ENCODE assay signal across 10 mouse cellular contexts in the genomic region with DNA sequence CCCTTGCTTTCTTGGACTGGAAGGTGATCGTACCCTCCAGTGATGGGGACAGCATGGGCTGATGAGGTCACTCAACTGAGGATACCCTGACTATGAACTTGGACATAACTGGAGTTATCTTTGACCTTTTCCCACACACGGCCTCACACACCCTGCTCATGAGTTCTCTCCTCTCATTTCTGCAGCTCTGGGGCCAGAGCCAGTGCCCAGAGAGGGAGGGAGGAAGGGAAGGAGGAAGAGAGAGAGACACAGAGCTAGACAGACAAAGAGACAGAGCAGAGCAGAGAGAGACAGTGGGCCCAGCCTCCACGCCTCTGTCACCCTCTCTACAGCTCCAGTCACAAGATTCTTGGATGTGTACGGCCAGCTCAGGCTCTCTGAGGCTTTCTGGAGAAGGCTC. TPM values are rescaled to one million over a fixed set of nuclear protein-coding genes. Genes with fewer than 3 reads are reported as not detected.
DNase-seq lines count a peak whose midpoint lies in the region; ATAC-seq and TF ChIP-seq lines count a peak whose summit lies in the region.
"Had no signal": no experiment of that assay in that cellular context is flagged by ENCODE, and none has a peak within 500 bp of the region (broad histone marks: within the 10 kb centered on the region; RNA-seq: fewer than 3 reads in every experiment).

No protein-coding gene starts in this region.

- H3K9ac ChIP-seq in stomach, postnatal 0 days (ENCODE audit: low read length), result no peak overlapping the region
- H3K9ac ChIP-seq: midbrain, embryonic 13.5 days had no signal

- H3K4me2 ChIP-seq in stomach, postnatal 0 days (replicated peaks; ENCODE audit: low read depth), result no peak overlapping the region
- H3K4me2 ChIP-seq: midbrain, embryonic 13.5 days had no signal

- no peaks in the 10 kb centered on the region for H3K36me3 ChIP-seq in stomach, postnatal 0 days (ENCODE audit: control insufficient read depth, insufficient read depth, low read length)
- H3K36me3 ChIP-seq: midbrain, embryonic 13.5 days had no signal

- no peaks in the 10 kb centered on the region for H3K27me3 ChIP-seq in stomach, postnatal 0 days (ENCODE audit: control insufficient read depth, insufficient read depth, low read length)
- H3K27me3 ChIP-seq: midbrain, embryonic 13.5 days had no signal

- DNase-seq in cerebellum, adult 11 months, result peak; percentile 21
- DNase-seq in cerebellum, postnatal 10 days, result no peak
- DNase-seq in layer of hippocampus, adult 8-10 months (ENCODE audit: low spot score in 2 of 2), result peak; percentile 8 to 20
- DNase-seq in layer of hippocampus, adult 18-20 months (ENCODE audit: low spot score in 2 of 2), result no peak
- peak; percentile 6 for DNase-seq in thymus, postnatal 4 days
- no peak for DNase-seq in thymus, adult 18-20 months
- DNase-seq in stomach, postnatal 0 days (ENCODE audit: low spot score), result no peak
- no peak for DNase-seq in frontal cortex, postnatal 10 days (ENCODE audit: low spot score in 2 of 2)
- DNase-seq: spleen, adult 18-20 months had no signal

- TF ChIP-seq CTCF in stomach, postnatal 0 days (IDR thresholded peaks at IDR 0.05; ENCODE audit: low read depth), result no peak

- no peak for TF ChIP-seq EP300 in stomach, postnatal 0 days (optimal IDR thresholded peaks at IDR 0.05)

- no peaks in the 10 kb centered on the region for H3K9me3 ChIP-seq in stomach, postnatal 0 days (ENCODE audit: control insufficient read depth, low read length)
- H3K9me3 ChIP-seq: midbrain, embryonic 13.5 days had no signal

- H3K4me3 ChIP-seq in stomach, postnatal 0 days (ENCODE audit: low read depth, low read length), result no peak overlapping the region
- H3K4me3 ChIP-seq: midbrain, embryonic 13.5 days had no signal

- H3K4me1 ChIP-seq in stomach, postnatal 0 days (replicated peaks; ENCODE audit: control insufficient read depth, insufficient read depth), result peaks cover 8% of the 10 kb centered on the region

- WGBS in stomach, postnatal 0 days, result 63% methylated on average over 4 of the region's 4 CpGs

- ATAC-seq in stomach, postnatal 0 days (ENCODE audit: low FRiP score, low TSS enrichment), result no peak
- ATAC-seq: midbrain, embryonic 13.5 days had no signal

- H3K27ac ChIP-seq in stomach, postnatal 0 days (replicated peaks), result peak overlapping the region; percentile 78
- H3K27ac ChIP-seq: midbrain, embryonic 13.5 days had no signal

RNA-seq across cellular contexts. Expression of a gene that starts 3.4 kb away (rescaled TPM):
- total RNA-seq in layer of hippocampus, adult 8-10 months (2022), result 10 to 100 TPM; 32.7 to 42.1 (median 33.2) TPM
- 10 to 100 TPM; 28.5 to 29.2 TPM for total RNA-seq in layer of hippocampus, adult 18-20 months (2021)
- 22.4 and 23.3 TPM in 2 replicates for polyA plus RNA-seq in stomach, postnatal 0 days (2015; fragmentation: Nextera tagmentation; extraction: Ambion mirVana)

RNA-seq across cellular contexts. Expression of a gene that starts 4.4 kb away (rescaled TPM):
- 10 to 100 TPM in 1 of 4 experiments, 1 to 10 TPM in 3; 6.0 to 10.9 (median 7.4) TPM for total RNA-seq in layer of hippocampus, adult 8-10 months (2022)
- total RNA-seq in layer of hippocampus, adult 18-20 months (2021), result 1 to 10 TPM; 3.8 to 5.0 TPM
- 5.8 TPM in 2 replicates for polyA plus RNA-seq in stomach, postnatal 0 days (2015; fragmentation: Nextera tagmentation; extraction: Ambion mirVana)

RNA-seq across cellular contexts. Expression of a gene that starts 6.6 kb away (rescaled TPM):
- 10 to 100 TPM in 3 of 4 experiments, 1 to 10 TPM in 1; 9.4 to 12.4 (median 10.6) TPM for total RNA-seq in layer of hippocampus, adult 8-10 months (2022)
- total RNA-seq in layer of hippocampus, adult 18-20 months (2021), result 10 to 100 TPM; 12.4 to 12.7 TPM
- polyA plus RNA-seq in stomach, postnatal 0 days (2015; fragmentation: Nextera tagmentation; extraction: Ambion mirVana), result 0.15 and 0.23 TPM in 2 replicates

RNA-seq across cellular contexts. Expression of a gene that starts 19.2 kb away (rescaled TPM):
- 100 to 1,000 TPM; 186 to 215 (median 199) TPM for total RNA-seq in layer of hippocampus, adult 8-10 months (2022)
- 100 to 1,000 TPM; 186 to 198 TPM for total RNA-seq in layer of hippocampus, adult 18-20 months (2021)
- 16.8 and 20.3 TPM in 2 replicates for polyA plus RNA-seq in stomach, postnatal 0 days (2015; fragmentation: Nextera tagmentation; extraction: Ambion mirVana)

RNA-seq across cellular contexts. Expression of a gene that starts 24.8 kb away (rescaled TPM):
- 10 to 100 TPM; 35.6 to 44.4 (median 40.2) TPM for total RNA-seq in layer of hippocampus, adult 8-10 months (2022)
- total RNA-seq in layer of hippocampus, adult 18-20 months (2021), result 10 to 100 TPM; 32.1 to 34.9 TPM
- polyA plus RNA-seq in stomach, postnatal 0 days (2015; fragmentation: Nextera tagmentation; extraction: Ambion mirVana), result 23.1 and 23.2 TPM in 2 replicates

Comparison
In these comparisons a context has a peak if more than half of its experiments do, and no peak if none do; other contexts are left out.
1. DNase-seq: peak in cerebellum, adult 11 months (single experiment), layer of hippocampus, adult 8-10 months (2 of 2) and thymus, postnatal 4 days (single experiment); none in cerebellum, postnatal 10 days (0 of 2), layer of hippocampus, adult 18-20 months (0 of 2), thymus, adult 18-20 months (0 of 2), stomach, postnatal 0 days (single experiment) and frontal cortex, postnatal 10 days (0 of 2).